Mouse (Mus musculus) adipose tissue, adult 10 weeks (tissue): ENCODE measurements around the gene Nhlrc3. TPM values are rescaled to one million over a fixed set of nuclear protein-coding genes. Genes with fewer than 3 reads are reported as not detected.

Experiments used
- polyA plus RNA-seq: library from polyadenylated mRNA; stranded (reverse); fragments of 350-450 nt; fragmentation: Illumina TruSeq; extraction: RNeasy Lipid Tissue Mini Kit (QIAGEN cat#74804); gene quantifications from one replicate; pipeline ENCODE4 v1.2.3, GENCODE M21; 2014; ENCODE audit warnings: low read depth, low replicate concordance

Gene Nhlrc3
- 11.6 TPM for polyA plus RNA-seq

GRCm38 (mm10) chr3:53463046-53463764 lies at the start of gene Nhlrc3, which contains the start of gene Proser1:
Gene Nhlrc3, minus strand, starts transcription at chr3:53463332.
Gene Proser1, plus strand, starts transcription at chr3:53463666.

DNA sequence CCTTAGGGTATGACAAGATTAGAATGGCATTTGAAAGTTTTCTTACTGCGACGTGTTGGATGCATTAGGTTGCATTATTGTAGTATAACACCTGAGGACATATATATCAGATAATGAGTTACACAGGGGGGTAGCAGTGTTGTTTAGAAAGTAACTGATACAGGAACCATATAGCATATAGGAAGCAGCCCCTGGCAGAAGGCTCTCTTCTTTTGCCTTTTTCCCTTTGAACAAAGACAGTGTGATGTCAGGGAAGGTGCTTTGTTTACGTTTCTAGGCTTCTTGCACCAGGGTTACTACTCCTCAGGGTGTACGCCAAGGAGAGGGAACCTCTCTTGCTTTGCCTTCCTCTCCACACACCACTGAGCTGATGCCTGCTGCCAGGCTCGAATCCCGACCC lies 25.2 kb upstream of the Nhlrc3 start, which contains the start of gene Stoml3:
Stoml3 (plus strand) TSS at position 301 of the 400 bp plus-strand sequence.

Other genes with a start within 250 kb of the Nhlrc3 start
- 12.5 TPM for gene Proser1, start 334 bp upstream of the Nhlrc3 start, polyA plus RNA-seq
- 1.4 TPM for gene Stoml3, start 25.3 kb upstream of the Nhlrc3 start, polyA plus RNA-seq
- 2.2 TPM for gene Frem2, start 194.0 kb upstream of the Nhlrc3 start, polyA plus RNA-seq